Mouse (Mus musculus) forebrain, embryonic 12.5 days (tissue): ENCODE results near the gene Clic6. TPM values are rescaled to one million over a fixed set of nuclear protein-coding genes. Genes with fewer than 3 reads are reported as not detected.

Experiments
- ATAC-seq: fragments of 200-750 bp; cut with Nextera tagmentation; 2 replicates; pipeline ENCODE4 v1.8.0; 2017; ENCODE audit warnings: moderate TSS enrichment; ENCODE audit not compliant: low FRiP score
- H3K27ac ChIP-seq: fragments of 300-500 bp; sonication (generic); 2 replicates; pipeline ENCODE4 v1.5.1; 2016; ENCODE audit warnings: mild to moderate bottlenecking
- H3K27me3 ChIP-seq: fragments of 300-500 bp; sonication (generic); 2 replicates; pipeline ENCODE4 v1.6.1; 2016; ENCODE audit warnings: mild to moderate bottlenecking
- H3K36me3 ChIP-seq: fragments of 300-500 bp; sonication (generic); replicated peaks from 2 replicates; pipeline ENCODE4 v1.6.1; 2016; ENCODE audit warnings: mild to moderate bottlenecking
- H3K4me1 ChIP-seq: fragments of 300-500 bp; sonication (generic); 2 replicates; pipeline ENCODE4 v1.6.1; 2016
- H3K4me2 ChIP-seq: fragments of 300-500 bp; sonication (generic); 2 replicates; pipeline ENCODE4 v1.6.1; 2016; ENCODE audit warnings: mild to moderate bottlenecking, moderate library complexity
- H3K4me3 ChIP-seq: fragments of 300-500 bp; sonication (generic); replicated peaks from 2 replicates; pipeline ENCODE4 v1.5.1; 2016; ENCODE audit warnings: mild to moderate bottlenecking
- H3K9ac ChIP-seq: fragments of 300-500 bp; sonication (generic); 2 replicates; pipeline ENCODE4 v1.6.1; 2016; ENCODE audit warnings: mild to moderate bottlenecking
- H3K9me3 ChIP-seq: fragments of 300-500 bp; sonication (generic); 2 replicates; pipeline ENCODE4 v1.6.1; 2016
- WGBS: fragments of 180-500 bp; shearing (Covaris S2); methylation state at CpG from one replicate; pipeline ENCODE4 v1.1.7; 2016; 5-methylcytosine and 5-hydroxymethylcytosine counted together
- polyA plus RNA-seq: library from polyadenylated mRNA; unstranded; fragments of >200 nt; fragmentation: Nextera tagmentation; extraction: Ambion mirVana; gene quantifications from 2 replicates; pipeline ENCODE4 v1.2.1, GENCODE M21; 2016

The Clic6 gene
- polyA plus RNA-seq, 1 experiment from 2014 or later = 8.0 TPM

DNA sequence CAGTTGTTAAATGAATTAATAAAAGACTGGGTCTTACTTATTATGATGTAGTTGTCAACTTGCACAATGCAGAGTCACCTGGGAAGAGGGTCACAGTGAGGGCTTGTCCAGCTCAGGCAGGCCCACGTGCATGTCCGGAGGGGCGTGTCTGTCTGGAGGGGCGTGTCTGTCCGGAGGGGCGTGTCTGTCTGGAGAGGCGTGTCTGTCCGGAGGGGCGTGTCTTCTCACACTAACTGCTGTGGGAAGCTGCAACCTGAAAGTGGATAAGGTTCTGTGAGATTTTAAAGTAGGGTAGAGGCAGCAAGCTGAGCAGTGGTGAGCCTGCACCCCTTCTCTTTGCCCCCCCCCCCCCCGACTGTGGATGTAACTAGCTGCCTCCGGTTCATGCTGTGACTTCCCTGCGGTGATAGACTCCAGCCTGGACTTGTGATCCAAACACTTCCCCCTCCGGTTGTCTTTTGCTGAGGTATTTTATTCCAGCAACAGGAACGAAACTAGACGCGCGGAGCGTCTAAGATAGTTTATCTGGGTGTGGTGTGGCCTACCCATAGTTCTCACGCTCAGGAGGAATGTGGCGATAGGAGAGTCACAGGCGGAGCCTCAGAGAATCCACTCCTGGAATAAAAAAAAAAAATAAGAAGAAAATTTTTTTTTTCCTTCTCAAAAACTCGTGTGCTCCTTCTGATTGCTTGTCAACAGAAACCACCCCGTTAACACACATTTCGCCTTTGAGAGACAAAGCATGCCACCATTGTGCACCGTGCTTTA is 10.3 kb upstream of the Clic6 start:
- Histone ChIP-seq H3K9ac (no peak overlapping the region), H3K9me3 (no peaks in the 10 kb centered on the region), H3K27ac (no peak overlapping the region), H3K27me3 (peaks cover 32% of the 10 kb centered on the region), H3K36me3 (no peaks in the 10 kb centered on the region), H3K4me1 (peaks cover 4% of the 10 kb centered on the region; the same call in 1 of the 2 replicates), H3K4me3 (no peak overlapping the region), H3K4me2 (no peak overlapping the region)
- no peak for ATAC-seq
- 62% methylated on average over 25 of the region's 25 CpGs for WGBS

- no peak overlapping the region; the same call in 1 of the 2 replicates for H3K9ac ChIP-seq
- H3K4me1 ChIP-seq = peaks cover 4% of the 10 kb centered on the region; the same call in 1 of the 2 replicates
- ATAC-seq = no peak
- H3K36me3 ChIP-seq = no peaks in the 10 kb centered on the region
- H3K27ac ChIP-seq = no peak overlapping the region
- peak overlapping the region; percentile 24 for H3K4me3 ChIP-seq
- 9% methylated on average over 22 of the region's 23 CpGs for WGBS
- peaks cover 31% of the 10 kb centered on the region for H3K27me3 ChIP-seq
- H3K4me2 ChIP-seq = peak overlapping the region; percentile 53
- no peaks in the 10 kb centered on the region for H3K9me3 ChIP-seq
Measured at GRCm38 (mm10) chr16:92478561-92479150, 6.9 kb upstream of the Clic6 start.

- Histone ChIP-seq H3K4me1 (no peaks in the 10 kb centered on the region), H3K4me3 (no peak overlapping the region), H3K9me3 (no peaks in the 10 kb centered on the region), H3K27ac (no peak overlapping the region), H3K36me3 (no peaks in the 10 kb centered on the region), H3K4me2 (no peak overlapping the region), H3K9ac (no peak overlapping the region), H3K27me3 (no peaks in the 10 kb centered on the region; the same call in 1 of the 2 replicates)
- 82% methylated on average over 6 of the region's 6 CpGs for WGBS
- no peak for ATAC-seq
Measured at GRCm38 (mm10) chr16:92487086-92487485, 1.6 kb downstream of the Clic6 start.

GRCm38 (mm10) chr16:92487489-92487888 is 2.0 kb downstream of the Clic6 start:
- Histone ChIP-seq H3K27me3 (no peaks in the 10 kb centered on the region; the same call in 1 of the 2 replicates), H3K4me3 (no peak overlapping the region), H3K36me3 (no peaks in the 10 kb centered on the region), H3K9me3 (no peaks in the 10 kb centered on the region), H3K4me2 (no peak overlapping the region), H3K4me1 (no peaks in the 10 kb centered on the region), H3K27ac (no peak overlapping the region), H3K9ac (no peak overlapping the region)
- ATAC-seq = no peak
- 63% methylated on average over 4 of the region's 4 CpGs for WGBS

- no peaks in the 10 kb centered on the region; the same call in 1 of the 2 replicates for H3K27me3 ChIP-seq
- no peaks in the 10 kb centered on the region for H3K36me3 ChIP-seq
- no peaks in the 10 kb centered on the region for H3K9me3 ChIP-seq
- no peaks in the 10 kb centered on the region for H3K4me1 ChIP-seq
- WGBS = 88% methylated on average over 5 of the region's 5 CpGs
- no peak for ATAC-seq
- H3K4me3 ChIP-seq = no peak overlapping the region
- no peak overlapping the region for H3K4me2 ChIP-seq
- H3K27ac ChIP-seq = no peak overlapping the region
- no peak overlapping the region for H3K9ac ChIP-seq
Measured at GRCm38 (mm10) chr16:92488456-92488855, 2.9 kb downstream of the Clic6 start.

DNA sequence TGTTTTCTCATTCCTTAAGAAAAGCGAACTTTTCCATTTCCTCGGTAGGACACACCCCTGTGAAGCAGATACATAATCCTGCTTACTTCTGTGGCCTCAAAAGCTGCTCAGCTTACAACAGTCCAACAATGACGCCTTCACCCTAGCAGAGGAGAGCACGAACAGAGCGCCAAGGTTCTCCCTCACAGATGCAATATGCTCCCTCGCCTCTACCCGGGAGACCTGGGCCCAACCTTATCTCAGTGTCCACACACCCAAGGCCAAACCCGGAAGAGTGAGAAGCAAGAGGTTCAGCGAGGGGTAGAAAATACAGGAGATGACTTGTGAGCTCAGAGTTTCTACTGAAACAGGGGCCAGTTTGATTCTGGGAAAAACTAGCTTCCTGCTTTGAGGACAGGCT is 3.8 kb downstream of the Clic6 start:
- no peaks in the 10 kb centered on the region; the same call in 1 of the 2 replicates for H3K27me3 ChIP-seq
- H3K4me1 ChIP-seq = no peaks in the 10 kb centered on the region
- no peaks in the 10 kb centered on the region for H3K9me3 ChIP-seq
- H3K4me2 ChIP-seq = no peak overlapping the region
- H3K27ac ChIP-seq = no peak overlapping the region
- 75% methylated on average over 9 of the region's 9 CpGs for WGBS
- no peak overlapping the region for H3K9ac ChIP-seq
- no peaks in the 10 kb centered on the region for H3K36me3 ChIP-seq
- H3K4me3 ChIP-seq = no peak overlapping the region
- no peak for ATAC-seq

DNA sequence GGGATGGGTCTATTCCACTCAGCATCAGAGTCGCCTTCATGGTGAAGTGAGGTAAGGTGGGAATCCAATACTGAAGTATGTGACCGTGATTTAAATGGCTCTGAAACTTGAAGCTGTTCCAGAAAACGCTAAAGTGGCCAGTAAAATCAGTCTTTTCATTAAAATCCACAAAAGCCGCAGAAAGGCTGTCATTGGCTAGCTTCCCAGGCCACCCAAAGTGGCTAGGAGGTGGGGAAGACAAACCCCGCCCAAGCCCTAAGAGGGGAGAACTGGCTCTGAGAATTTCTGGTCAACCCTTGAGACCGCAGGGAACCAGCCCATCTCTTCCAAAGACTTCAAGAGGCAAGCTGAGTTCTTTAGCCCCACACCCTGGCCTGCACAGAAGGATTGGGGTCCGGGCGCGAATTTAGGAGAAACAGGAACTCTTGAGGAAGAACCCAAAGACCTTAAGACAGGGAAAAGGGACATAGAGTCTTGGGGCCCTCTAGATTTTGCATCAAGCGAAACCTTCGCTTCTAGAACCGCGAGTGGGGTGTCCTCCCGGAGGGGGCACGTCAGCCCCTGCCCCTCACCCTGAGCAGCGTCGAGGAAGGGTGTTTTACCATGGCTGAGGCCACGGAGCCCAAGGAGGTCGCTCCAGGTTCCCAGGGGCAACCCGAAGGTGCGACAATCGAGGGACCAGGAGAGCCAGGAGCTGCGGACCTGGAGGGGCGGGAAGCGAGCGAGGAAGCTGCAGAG is 12.5 kb downstream of the Clic6 start:
- WGBS = 7% methylated on average over 26 of the region's 26 CpGs
- Histone ChIP-seq H3K27ac (no peak overlapping the region), H3K27me3 (peaks cover 57% of the 10 kb centered on the region), H3K4me1 (peaks cover 15% of the 10 kb centered on the region), H3K36me3 (no peaks in the 10 kb centered on the region), H3K4me2 (peak overlapping the region; percentile 83), H3K4me3 (peak overlapping the region; percentile 51), H3K9ac (peak overlapping the region; percentile 55), H3K9me3 (no peaks in the 10 kb centered on the region)
- ATAC-seq = no peak

DNA sequence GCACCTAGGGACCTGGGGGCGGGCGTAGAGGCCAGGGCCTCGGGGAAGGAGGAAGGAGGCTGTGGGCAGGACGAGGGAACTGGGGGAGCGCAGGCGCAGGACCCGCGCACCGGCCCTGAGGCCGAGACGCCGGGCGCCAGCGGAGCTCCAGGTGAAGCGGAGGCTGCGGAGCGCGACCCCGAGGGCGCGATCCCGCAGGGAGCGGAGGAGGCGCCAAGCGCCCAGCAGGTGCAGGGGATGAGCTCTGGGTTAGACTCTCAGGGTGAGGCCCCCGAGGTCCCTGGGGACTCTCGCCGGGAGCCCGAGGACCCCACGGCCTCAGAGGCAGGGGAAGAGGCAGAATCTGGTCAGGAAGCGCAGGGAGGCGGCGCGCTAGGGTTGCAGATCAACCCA is 13.0 kb downstream of the Clic6 start:
- Histone ChIP-seq H3K27ac (no peak overlapping the region), H3K36me3 (no peaks in the 10 kb centered on the region), H3K4me3 (peak overlapping the region; percentile 51), H3K9ac (peak overlapping the region; percentile 55), H3K9me3 (no peaks in the 10 kb centered on the region), H3K4me1 (peaks cover 15% of the 10 kb centered on the region), H3K27me3 (peaks cover 57% of the 10 kb centered on the region), H3K4me2 (peak overlapping the region; percentile 83)
- no peak for ATAC-seq
- under 1% methylated on average over 34 of the region's 34 CpGs for WGBS

GRCm38 (mm10) chr16:92499324-92499723 is 13.8 kb downstream of the Clic6 start:
- peaks cover 15% of the 10 kb centered on the region for H3K4me1 ChIP-seq
- peak overlapping the region; percentile 51 for H3K4me3 ChIP-seq
- H3K9ac ChIP-seq = 0 out of 2 replicates have a peak overlapping the region, but pooled peaks have one; percentile 55
- H3K27me3 ChIP-seq = peaks cover 57% of the 10 kb centered on the region
- no peak for ATAC-seq
- no peaks in the 10 kb centered on the region for H3K9me3 ChIP-seq
- H3K4me2 ChIP-seq = peak overlapping the region; percentile 83
- 20% methylated on average over 15 of the region's 15 CpGs for WGBS
- no peaks in the 10 kb centered on the region for H3K36me3 ChIP-seq
- no peak overlapping the region for H3K27ac ChIP-seq

GRCm38 (mm10) chr16:92500534-92500933 is 15.0 kb downstream of the Clic6 start:
- H3K4me1 ChIP-seq = peaks cover 15% of the 10 kb centered on the region
- no peak for ATAC-seq
- H3K27ac ChIP-seq = no peak overlapping the region
- H3K4me3 ChIP-seq = no peak overlapping the region
- no peak overlapping the region for H3K4me2 ChIP-seq
- no peaks in the 10 kb centered on the region for H3K36me3 ChIP-seq
- 84% methylated on average over 8 of the region's 8 CpGs for WGBS
- H3K27me3 ChIP-seq = peaks cover 59% of the 10 kb centered on the region
- H3K9ac ChIP-seq = no peak overlapping the region
- no peaks in the 10 kb centered on the region for H3K9me3 ChIP-seq

DNA sequence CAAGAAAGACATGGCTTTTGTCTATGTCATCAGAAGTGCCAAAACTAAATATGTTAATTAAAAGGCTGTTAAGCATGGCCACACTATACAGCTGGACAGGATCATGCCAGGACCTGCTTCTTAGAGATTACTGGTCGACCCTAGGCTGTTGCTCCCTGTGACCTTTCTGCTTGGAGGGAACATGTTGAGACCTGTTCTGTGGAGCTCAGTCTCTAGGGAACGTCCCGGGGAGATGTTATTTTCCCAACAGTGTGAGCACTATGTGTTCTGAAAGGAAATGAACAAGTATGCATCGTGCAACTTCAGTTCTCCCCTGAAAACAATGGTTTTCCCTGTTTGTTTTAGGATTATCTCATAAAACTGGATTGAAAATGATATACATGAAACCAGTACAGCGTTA is 17.6 kb downstream of the Clic6 start:
- Histone ChIP-seq H3K27ac (no peak overlapping the region), H3K9ac (no peak overlapping the region), H3K36me3 (no peaks in the 10 kb centered on the region), H3K9me3 (no peaks in the 10 kb centered on the region), H3K4me2 (no peak overlapping the region), H3K27me3 (peaks cover 35% of the 10 kb centered on the region), H3K4me1 (peaks cover 12% of the 10 kb centered on the region), H3K4me3 (no peak overlapping the region)
- 85% methylated on average over 5 of the region's 5 CpGs for WGBS
- ATAC-seq = no peak

- H3K9ac ChIP-seq = no peak overlapping the region
- H3K27ac ChIP-seq = no peak overlapping the region
- no peak for ATAC-seq
- no peaks in the 10 kb centered on the region for H3K9me3 ChIP-seq
- peaks cover 3% of the 10 kb centered on the region; the same call in 1 of the 2 replicates for H3K27me3 ChIP-seq
- 92% methylated on average over 4 of the region's 4 CpGs for whole genome bisulfite sequencing
- H3K4me2 ChIP-seq = no peak overlapping the region
- peaks cover 13% of the 10 kb centered on the region; the same call in 1 of the 2 replicates for H3K4me1 ChIP-seq
- no peak overlapping the region for H3K4me3 ChIP-seq
- no peaks in the 10 kb centered on the region for H3K36me3 ChIP-seq
Measured at GRCm38 (mm10) chr16:92507573-92507972, 22.0 kb downstream of the Clic6 start.
